Mouse (Mus musculus): Measurements from ENCODE around the gene Olfr1408.

Gene Olfr1408

GRCm38 (mm10) chr1:173137274-173137673 lies at the start of gene Olfr1408:
Gene Olfr1408, minus strand, starts transcription at chr1:173137374.
- no peak for DNase-seq

GRCm38 (mm10) chr1:173174154-173174842 lies 37.1 kb upstream of the Olfr1408 start:
- no peak for DNase-seq
